Comparison of ENCODE assay signal across 8 mouse cellular contexts in the genomic region with DNA sequence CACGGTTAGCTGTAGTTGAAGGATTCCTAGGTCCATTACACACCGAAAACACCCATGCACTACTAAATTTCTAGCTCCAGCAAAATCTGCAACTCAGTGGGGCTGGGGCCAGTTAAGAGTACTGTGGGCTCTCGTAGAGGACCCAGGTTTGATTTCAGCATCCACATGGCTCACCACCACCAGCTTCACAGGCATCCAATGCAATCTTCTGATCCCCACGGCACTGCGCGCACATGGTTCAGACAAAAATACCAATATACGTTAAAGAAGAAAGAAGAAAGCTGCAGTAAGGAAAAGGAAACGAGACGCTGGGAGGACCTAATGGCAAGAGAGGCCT. TPM values are rescaled to one million over a fixed set of nuclear protein-coding genes. Genes with fewer than 3 reads are reported as not detected.
DNase-seq lines count a peak whose midpoint lies in the region; ATAC-seq and TF ChIP-seq lines count a peak whose summit lies in the region.

No protein-coding gene starts in this region.

- TF ChIP-seq EP300 in stomach, postnatal 0 days (optimal IDR thresholded peaks at IDR 0.05): no peak

- H3K36me3 ChIP-seq in thymus, adult 2 months (ENCODE audit: control insufficient read depth, insufficient read depth, low read length): peaks cover 20% of the 10 kb centered on the region
- H3K36me3 ChIP-seq in liver, embryonic 13.5 days: peaks cover 45% of the 10 kb centered on the region
- H3K36me3 ChIP-seq in stomach, postnatal 0 days (ENCODE audit: control insufficient read depth, insufficient read depth, low read length): peaks cover 19% of the 10 kb centered on the region

- WGBS in cerebellum, adult 2 months: under 1% methylated on average over 9 of the region's 9 CpGs
- under 1% methylated on average over 9 of the region's 9 CpGs for WGBS in thymus, adult 2 months
- 0% methylated on average over 9 of the region's 9 CpGs for WGBS in liver, embryonic 13.5 days (ENCODE audit: insufficient replicate concordance)
- under 1% methylated on average over 9 of the region's 9 CpGs for WGBS in stomach, postnatal 0 days

- peak overlapping the region; percentile 81 for H3K9ac ChIP-seq in liver, embryonic 13.5 days
- peak overlapping the region; percentile 61 for H3K9ac ChIP-seq in stomach, postnatal 0 days (ENCODE audit: low read length)

- peak; percentile 64; the same call in 1 of the 2 replicates for TF ChIP-seq POLR2A in cerebellum, adult 2 months (IDR thresholded peaks at IDR 0.05; ENCODE audit: borderline replicate concordance, insufficient read depth, low read length)
- no peak for TF ChIP-seq POLR2A in thymus, adult 2 months (IDR thresholded peaks at IDR 0.05; ENCODE audit: control insufficient read depth, extremely low read depth, insufficient read depth, low read length, poor library complexity)

- no peaks in the 10 kb centered on the region for H3K27me3 ChIP-seq in cerebellum, adult 2 months (ENCODE audit: control insufficient read depth, insufficient read depth, low read length)
- H3K27me3 ChIP-seq in thymus, adult 2 months (ENCODE audit: control insufficient read depth, insufficient read depth, low read length): no peaks in the 10 kb centered on the region
- H3K27me3 ChIP-seq in liver, embryonic 13.5 days: no peaks in the 10 kb centered on the region
- no peaks in the 10 kb centered on the region for H3K27me3 ChIP-seq in stomach, postnatal 0 days (ENCODE audit: control insufficient read depth, insufficient read depth, low read length)

- peaks cover 7% of the 10 kb centered on the region; the same call in 1 of the 2 replicates for H3K4me1 ChIP-seq in cerebellum, adult 2 months (ENCODE audit: control insufficient read depth, insufficient read depth, low read length)
- peaks cover 8% of the 10 kb centered on the region for H3K4me1 ChIP-seq in thymus, adult 2 months (replicated peaks; ENCODE audit: control insufficient read depth, insufficient read depth, low read length)
- H3K4me1 ChIP-seq in liver, embryonic 13.5 days (replicated peaks): peaks cover 69% of the 10 kb centered on the region
- no peaks in the 10 kb centered on the region for H3K4me1 ChIP-seq in stomach, postnatal 0 days (replicated peaks; ENCODE audit: control insufficient read depth, insufficient read depth)

- peak overlapping the region; percentile 93 for H3K4me3 ChIP-seq in cerebellum, adult 2 months (replicated peaks; ENCODE audit: insufficient read depth, low read depth, low read length)
- H3K4me3 ChIP-seq in thymus, adult 2 months (ENCODE audit: control insufficient read depth, insufficient read depth, low read length): peak overlapping the region; percentile 83
- peak overlapping the region; percentile 86 for H3K4me3 ChIP-seq in liver, embryonic 13.5 days (replicated peaks)
- peak overlapping the region; percentile 79 for H3K4me3 ChIP-seq in stomach, postnatal 0 days (ENCODE audit: low read depth, low read length)

- TF ChIP-seq CTCF in cerebellum, adult 2 months (IDR thresholded peaks at IDR 0.05; ENCODE audit: borderline replicate concordance, insufficient read depth, low read depth, low read length): no peak
- TF ChIP-seq CTCF in thymus, adult 2 months (IDR thresholded peaks at IDR 0.05; ENCODE audit: borderline replicate concordance, control insufficient read depth, extremely low read depth, insufficient read depth, low read length, poor library complexity): no peak
- TF ChIP-seq CTCF in stomach, postnatal 0 days (IDR thresholded peaks at IDR 0.05; ENCODE audit: low read depth): no peak

- H3K9me3 ChIP-seq in liver, embryonic 13.5 days (replicated peaks): no peaks in the 10 kb centered on the region
- no peaks in the 10 kb centered on the region for H3K9me3 ChIP-seq in stomach, postnatal 0 days (ENCODE audit: control insufficient read depth, low read length)

- H3K27ac ChIP-seq in cerebellum, adult 2 months (ENCODE audit: insufficient read depth, low read length): peak overlapping the region; percentile 17; the same call in 1 of the 2 replicates
- peak overlapping the region; percentile 90 for H3K27ac ChIP-seq in thymus, adult 2 months (ENCODE audit: control insufficient read depth, insufficient read depth, low read length)
- peak overlapping the region; percentile 88 for H3K27ac ChIP-seq in liver, embryonic 13.5 days
- peak overlapping the region; percentile 90 for H3K27ac ChIP-seq in stomach, postnatal 0 days (replicated peaks)

- DNase-seq in cerebellum, adult 2 months: no peak
- no peak for DNase-seq in cerebellum, adult 9-10 months
- no peak for DNase-seq in thymus, adult 2 months
- no peak for DNase-seq in thymus, postnatal 25 days
- DNase-seq in liver, embryonic 13.5 days: no peak
- no peak for DNase-seq in stomach, postnatal 0 days (ENCODE audit: low spot score)
- DNase-seq in cerebellum, postnatal 10 days: no peak
- DNase-seq in embryo, embryonic 10 days (ENCODE audit: low spot score): no peak

- ATAC-seq in liver, embryonic 13.5 days (ENCODE audit: low read depth): peak; percentile 32
- peak; percentile 19; the same call in 1 of the 2 replicates for ATAC-seq in stomach, postnatal 0 days (ENCODE audit: low FRiP score, low TSS enrichment)

- H3K4me2 ChIP-seq in liver, embryonic 13.5 days: peak overlapping the region; percentile 93
- H3K4me2 ChIP-seq in stomach, postnatal 0 days (replicated peaks; ENCODE audit: low read depth): peak overlapping the region; percentile 79

RNA-seq across cellular contexts. Expression of gene Tnpo2, which starts 0.4 kb away (rescaled TPM):
- 92.0 and 97.9 TPM in 2 replicates for polyA plus RNA-seq in cerebellum, adult 2 months (2012; rRNA removed)
- 138 and 144 TPM in 2 replicates for polyA plus RNA-seq in thymus, adult 2 months (2012; rRNA removed)
- 24.0 and 28.2 TPM in 2 replicates for polyA plus RNA-seq in liver, embryonic 13.5 days (2015; fragmentation: Nextera tagmentation; extraction: Ambion mirVana)
- polyA plus RNA-seq in stomach, postnatal 0 days (2015; fragmentation: Nextera tagmentation; extraction: Ambion mirVana): 12.5 and 15.4 TPM in 2 replicates

RNA-seq across cellular contexts. Expression of gene Trir, which starts 9.7 kb away (rescaled TPM):
- 138 and 150 TPM in 2 replicates for polyA plus RNA-seq in cerebellum, adult 2 months (2012; rRNA removed)
- 172 and 173 TPM in 2 replicates for polyA plus RNA-seq in thymus, adult 2 months (2012; rRNA removed)
- 83.1 and 91.4 TPM in 2 replicates for polyA plus RNA-seq in liver, embryonic 13.5 days (2015; fragmentation: Nextera tagmentation; extraction: Ambion mirVana)
- polyA plus RNA-seq in stomach, postnatal 0 days (2015; fragmentation: Nextera tagmentation; extraction: Ambion mirVana): 94.4 and 95.1 TPM in 2 replicates

RNA-seq across cellular contexts. Expression of gene Asna1, which starts 11.3 kb away (rescaled TPM):
- polyA plus RNA-seq in cerebellum, adult 2 months (2012; rRNA removed): 291 and 296 TPM in 2 replicates
- 139 and 152 TPM in 2 replicates for polyA plus RNA-seq in thymus, adult 2 months (2012; rRNA removed)
- polyA plus RNA-seq in liver, embryonic 13.5 days (2015; fragmentation: Nextera tagmentation; extraction: Ambion mirVana): 80.1 and 81.5 TPM in 2 replicates
- 68.0 and 71.8 TPM in 2 replicates for polyA plus RNA-seq in stomach, postnatal 0 days (2015; fragmentation: Nextera tagmentation; extraction: Ambion mirVana)

RNA-seq across cellular contexts. Expression of gene Best2, which starts 22.0 kb away (rescaled TPM):
- polyA plus RNA-seq in cerebellum, adult 2 months (2012; rRNA removed): 0.06 and 0.07 TPM in 2 replicates
- 0.66 and 0.67 TPM in 2 replicates for polyA plus RNA-seq in thymus, adult 2 months (2012; rRNA removed)
- not detected in 2 replicates for polyA plus RNA-seq in liver, embryonic 13.5 days (2015; fragmentation: Nextera tagmentation; extraction: Ambion mirVana)
- polyA plus RNA-seq in stomach, postnatal 0 days (2015; fragmentation: Nextera tagmentation; extraction: Ambion mirVana): 0.06 and 0.16 TPM in 2 replicates

RNA-seq across cellular contexts. Expression of gene Fbxw9, which starts 23.5 kb away (rescaled TPM):
- polyA plus RNA-seq in cerebellum, adult 2 months (2012; rRNA removed): 27.7 and 29.3 TPM in 2 replicates
- polyA plus RNA-seq in thymus, adult 2 months (2012; rRNA removed): 25.0 and 29.3 TPM in 2 replicates
- polyA plus RNA-seq in liver, embryonic 13.5 days (2015; fragmentation: Nextera tagmentation; extraction: Ambion mirVana): 8.7 and 9.0 TPM in 2 replicates
- 25.7 and 28.4 TPM in 2 replicates for polyA plus RNA-seq in stomach, postnatal 0 days (2015; fragmentation: Nextera tagmentation; extraction: Ambion mirVana)

Comparison
In these comparisons a context has a peak if more than half of its experiments do, and no peak if none do; other contexts are left out.
1. H3K27ac ChIP-seq: peak in every context shown above with its lines; median percentile 90 in thymus, adult 2 months; 90 in stomach, postnatal 0 days; 88 in liver, embryonic 13.5 days; 17 in cerebellum, adult 2 months.